Mouse (Mus musculus) right cerebral cortex, postnatal 14 days (tissue): Measurements from ENCODE around the gene Wnt7b.

ENCODE experiments used
- DNase-seq: peaks from one replicate; pipeline ENCODE4 v3.0.0; 2022

The Wnt7b gene

GRCm38 (mm10) chr15:85582356-85582910 is at the start of gene Wnt7b:
Gene Wnt7b (minus strand): TSS chr15:85582473.
- no peak for DNase-seq

GRCm38 (mm10) chr15:85631591-85631990 is 49.3 kb upstream of the Wnt7b start:
- no peak for DNase-seq

GRCm38 (mm10) chr15:85629924-85630545 is 47.8 kb upstream of the Wnt7b start:
- DNase-seq, result no peak

GRCm38 (mm10) chr15:85625666-85626279 is 43.5 kb upstream of the Wnt7b start:
- peak; percentile 57 for DNase-seq

GRCm38 (mm10) chr15:85622213-85622612 is 39.9 kb upstream of the Wnt7b start:
- no peak for DNase-seq

- DNase-seq, result no peak
These were observed 33.3 kb upstream of the Wnt7b start for GRCm38 (mm10) chr15:85615537-85616100.

- DNase-seq, result no peak
These were observed 32.8 kb upstream of the Wnt7b start for GRCm38 (mm10) chr15:85615075-85615474.

- peak; percentile 70 for DNase-seq
These were observed 31.3 kb upstream of the Wnt7b start for GRCm38 (mm10) chr15:85613358-85614266.

- DNase-seq, result peak; percentile 44
These were observed 30.5 kb upstream of the Wnt7b start for GRCm38 (mm10) chr15:85612660-85613357.

- DNase-seq, result no peak
These were observed 29.6 kb upstream of the Wnt7b start for GRCm38 (mm10) chr15:85611701-85612520.

GRCm38 (mm10) chr15:85610618-85611218 is 28.4 kb upstream of the Wnt7b start:
- peak; percentile 65 for DNase-seq

- DNase-seq, result no peak
These were observed 27.8 kb upstream of the Wnt7b start for GRCm38 (mm10) chr15:85610120-85610519.

GRCm38 (mm10) chr15:85609266-85610004 is 27.2 kb upstream of the Wnt7b start:
- DNase-seq, result no peak

- no peak for DNase-seq
These were observed 23.8 kb upstream of the Wnt7b start for GRCm38 (mm10) chr15:85605962-85606610.

- no peak for DNase-seq
These were observed 22.7 kb upstream of the Wnt7b start for GRCm38 (mm10) chr15:85604938-85605337.

GRCm38 (mm10) chr15:85604507-85604906 is 22.2 kb upstream of the Wnt7b start:
- no peak for DNase-seq

- DNase-seq, result no peak
These were observed 21.1 kb upstream of the Wnt7b start for GRCm38 (mm10) chr15:85603422-85603821.

- DNase-seq, result no peak
These were observed 20.5 kb upstream of the Wnt7b start for GRCm38 (mm10) chr15:85602733-85603132.

GRCm38 (mm10) chr15:85602021-85602420 is 19.7 kb upstream of the Wnt7b start:
- no peak for DNase-seq

GRCm38 (mm10) chr15:85601202-85601601 is 18.9 kb upstream of the Wnt7b start:
- DNase-seq, result no peak
